Mouse (Mus musculus): ENCODE data around the gene Pitpnm3. TPM values are rescaled to one million over a fixed set of nuclear protein-coding genes. Genes with fewer than 3 reads are reported as not detected.

Pitpnm3 gene
- polyA plus RNA-seq, 1 experiment from 2014 or later, result 8.5 TPM

DNA sequence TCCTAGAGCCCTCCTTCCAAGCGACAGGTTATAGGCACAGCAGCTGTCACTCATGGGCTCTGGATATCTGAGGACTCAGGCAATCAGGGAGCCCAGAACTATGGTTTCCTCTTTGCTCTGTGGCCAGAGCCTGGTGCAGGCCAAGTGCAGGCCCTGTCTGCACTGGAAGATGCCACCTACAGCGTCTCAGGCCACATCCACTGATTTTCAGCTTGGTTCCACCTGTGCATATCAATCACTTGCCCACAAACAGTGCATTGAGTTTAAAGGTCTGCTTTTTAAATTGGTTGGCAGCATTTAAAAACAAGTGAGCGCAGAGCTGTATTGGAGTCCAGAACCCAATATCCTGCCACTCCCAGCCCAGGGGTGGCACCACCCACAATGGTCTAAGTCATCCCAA is 103.0 kb downstream of the Pitpnm3 start:
- H3K27me3 ChIP-seq (replicated peaks; ENCODE audit: insufficient read depth, low read length), result no peaks in the 10 kb centered on the region
- H3K4me3 ChIP-seq (ENCODE audit: low read depth, low read length), result no peak overlapping the region
- ATAC-seq (no peak), DNase-seq (ENCODE audit: low spot score) (no peak)
- no peaks in the 10 kb centered on the region for H3K9me3 ChIP-seq (ENCODE audit: low read length)
- 90% methylated on average over 3 of the region's 3 CpGs for WGBS
- H3K9ac ChIP-seq (replicated peaks; ENCODE audit: low read depth), result no peak overlapping the region
- H3K36me3 ChIP-seq (ENCODE audit: insufficient read depth, low read length), result no peaks in the 10 kb centered on the region
- TF ChIP-seq EP300 (IDR thresholded peaks at IDR 0.05) (no peak), CTCF (IDR thresholded peaks at IDR 0.05) (no peak)
- no peak overlapping the region for H3K4me2 ChIP-seq (replicated peaks; ENCODE audit: low read depth, low read length)
- no peak overlapping the region for H3K27ac ChIP-seq (ENCODE audit: low read length)
- no peaks in the 10 kb centered on the region for H3K4me1 ChIP-seq (ENCODE audit: insufficient read depth, low read depth, low read length)

DNA sequence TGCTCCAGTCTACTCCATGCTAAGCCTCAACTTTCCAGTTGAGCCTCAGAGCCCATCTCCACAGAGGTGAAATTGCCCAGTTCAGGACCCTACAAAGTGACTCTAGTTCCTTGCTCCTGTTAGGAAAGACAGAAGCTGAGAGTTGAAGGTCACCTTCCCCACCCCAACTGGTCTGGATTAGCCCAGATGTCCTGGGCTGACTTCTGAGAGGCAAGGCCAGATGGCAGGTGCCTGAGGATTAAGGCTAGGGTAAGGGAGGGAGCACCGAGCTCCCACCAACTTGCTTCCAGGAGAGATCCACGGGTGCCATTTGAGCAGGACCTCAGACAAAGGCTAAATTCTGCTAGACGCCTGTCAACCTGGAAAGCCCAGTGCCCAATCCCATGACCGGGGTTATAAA is 103.5 kb downstream of the Pitpnm3 start:
- WGBS, result 70% methylated on average over 4 of the region's 4 CpGs
- H3K27me3 ChIP-seq (replicated peaks; ENCODE audit: insufficient read depth, low read length), result no peaks in the 10 kb centered on the region
- no peak for TF ChIP-seq CTCF (IDR thresholded peaks at IDR 0.05)
- no peak for TF ChIP-seq EP300 (IDR thresholded peaks at IDR 0.05)

DNA sequence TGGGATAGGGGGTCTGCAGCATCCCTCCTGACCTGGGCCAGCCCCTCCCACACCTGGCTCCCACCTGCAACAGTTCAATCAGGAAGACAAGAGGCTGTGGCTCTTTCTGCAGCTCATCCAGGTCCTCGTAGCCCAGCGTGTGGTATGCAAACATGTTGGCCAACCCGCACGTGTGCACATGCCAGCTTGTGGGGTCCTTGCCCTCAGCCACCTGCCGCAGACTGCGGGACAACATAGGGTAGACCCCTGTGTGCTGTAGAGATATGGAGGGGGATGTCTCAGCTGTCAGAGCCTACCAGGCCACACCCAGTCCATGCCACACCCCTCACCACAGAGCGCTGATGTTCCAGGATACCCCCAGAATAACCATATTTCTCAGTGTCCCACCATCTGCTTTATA is 104.2 kb downstream of the Pitpnm3 start:
- H3K9me3 ChIP-seq (ENCODE audit: low read length), result no peaks in the 10 kb centered on the region
- no peaks in the 10 kb centered on the region for H3K27me3 ChIP-seq (replicated peaks; ENCODE audit: insufficient read depth, low read length)
- ATAC-seq (no peak), DNase-seq (ENCODE audit: low spot score) (no peak)
- no peak overlapping the region for H3K27ac ChIP-seq (ENCODE audit: low read length)
- no peak for TF ChIP-seq CTCF (IDR thresholded peaks at IDR 0.05)
- no peak for TF ChIP-seq EP300 (IDR thresholded peaks at IDR 0.05)
- no peak overlapping the region for H3K9ac ChIP-seq (replicated peaks; ENCODE audit: low read depth)
- no peaks in the 10 kb centered on the region for H3K4me1 ChIP-seq (ENCODE audit: insufficient read depth, low read depth, low read length)
- H3K4me2 ChIP-seq (replicated peaks; ENCODE audit: low read depth, low read length), result no peak overlapping the region
- no peaks in the 10 kb centered on the region for H3K36me3 ChIP-seq (ENCODE audit: insufficient read depth, low read length)
- WGBS, result 79% methylated on average over 7 of the region's 7 CpGs
- H3K4me3 ChIP-seq (ENCODE audit: low read depth, low read length), result no peak overlapping the region

More for the DNA sequence above, 103.5 kb downstream of the Pitpnm3 start:
- H3K4me3 ChIP-seq (ENCODE audit: low read depth, low read length), result no peak overlapping the region
- no peak overlapping the region for H3K4me2 ChIP-seq (replicated peaks; ENCODE audit: low read depth, low read length)
- DNase-seq (ENCODE audit: low spot score) (no peak), ATAC-seq (no peak)
- H3K9ac ChIP-seq (replicated peaks; ENCODE audit: low read depth), result no peak overlapping the region
- H3K27ac ChIP-seq (ENCODE audit: low read length), result no peak overlapping the region
- no peaks in the 10 kb centered on the region for H3K9me3 ChIP-seq (ENCODE audit: low read length)
- no peaks in the 10 kb centered on the region for H3K36me3 ChIP-seq (ENCODE audit: insufficient read depth, low read length)
- H3K4me1 ChIP-seq (ENCODE audit: insufficient read depth, low read depth, low read length), result no peaks in the 10 kb centered on the region

DNA sequence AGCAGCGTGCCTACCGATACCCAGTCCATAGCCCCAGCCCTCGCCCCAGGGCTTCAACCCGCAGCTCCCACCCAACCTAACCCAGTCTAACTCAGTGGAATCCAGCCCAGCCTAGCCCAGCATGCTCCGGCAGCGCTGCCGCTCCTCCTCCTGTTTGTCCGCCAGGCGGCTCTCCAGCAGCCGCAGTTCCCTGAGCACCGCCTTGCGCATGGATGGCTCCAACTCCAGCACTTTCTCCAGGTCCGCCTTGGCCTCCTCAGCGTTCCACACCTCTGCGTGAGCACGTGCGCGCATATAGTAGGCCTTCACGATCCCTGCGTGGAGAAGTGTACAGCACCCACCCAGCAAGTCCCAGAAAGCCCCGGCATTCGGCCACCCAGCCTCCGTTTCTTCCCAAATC is 106.4 kb downstream of the Pitpnm3 start:
- H3K27me3 ChIP-seq (replicated peaks; ENCODE audit: insufficient read depth, low read length), result no peaks in the 10 kb centered on the region
- peak overlapping the region; percentile 28; the same call in 1 of the 2 replicates for H3K4me2 ChIP-seq (replicated peaks; ENCODE audit: low read depth, low read length)
- H3K9me3 ChIP-seq (ENCODE audit: low read length), result no peaks in the 10 kb centered on the region
- H3K9ac ChIP-seq (replicated peaks; ENCODE audit: low read depth), result no peak overlapping the region
- DNase-seq (ENCODE audit: low spot score) (peak; percentile 53), ATAC-seq (peak; percentile 57)
- H3K36me3 ChIP-seq (ENCODE audit: insufficient read depth, low read length), result no peaks in the 10 kb centered on the region
- peak; percentile 80 for TF ChIP-seq CTCF (IDR thresholded peaks at IDR 0.05)
- TF ChIP-seq EP300 (IDR thresholded peaks at IDR 0.05), result no peak
- no peak overlapping the region for H3K4me3 ChIP-seq (ENCODE audit: low read depth, low read length)
- H3K27ac ChIP-seq (ENCODE audit: low read length), result no peak overlapping the region
- H3K4me1 ChIP-seq (ENCODE audit: insufficient read depth, low read depth, low read length), result no peaks in the 10 kb centered on the region
- 19% methylated on average over 23 of the region's 23 CpGs for WGBS

DNA sequence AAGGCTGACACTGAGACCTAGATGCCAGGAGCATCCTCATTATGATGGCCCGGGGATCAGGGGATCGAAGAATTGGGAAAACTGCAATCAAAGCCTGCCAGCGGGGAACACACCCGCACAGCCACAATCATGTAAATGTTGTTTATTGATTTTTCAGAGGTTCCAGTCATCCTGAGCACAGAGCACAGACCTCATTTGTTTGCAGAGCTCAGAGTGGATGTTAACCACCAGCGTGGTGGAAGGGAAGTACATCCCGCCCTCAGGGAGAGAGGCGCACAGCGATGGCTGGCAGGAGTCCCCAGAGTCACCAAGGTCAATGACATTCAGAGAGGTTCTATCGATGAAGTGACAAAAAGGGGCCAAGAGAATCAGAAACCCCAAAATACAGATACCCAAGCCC is 107.7 kb downstream of the Pitpnm3 start:
- no peak overlapping the region for H3K4me2 ChIP-seq (replicated peaks; ENCODE audit: low read depth, low read length)
- H3K36me3 ChIP-seq (ENCODE audit: insufficient read depth, low read length), result no peaks in the 10 kb centered on the region
- ATAC-seq, result no peak
- H3K4me1 ChIP-seq (ENCODE audit: insufficient read depth, low read depth, low read length), result no peaks in the 10 kb centered on the region
- no peak for DNase-seq (ENCODE audit: low spot score)
- 70% methylated on average over 9 of the region's 9 CpGs for WGBS
- H3K27me3 ChIP-seq (replicated peaks; ENCODE audit: insufficient read depth, low read length), result no peaks in the 10 kb centered on the region
- H3K9ac ChIP-seq (replicated peaks; ENCODE audit: low read depth), result no peak overlapping the region
- no peaks in the 10 kb centered on the region for H3K9me3 ChIP-seq (ENCODE audit: low read length)
- H3K27ac ChIP-seq (ENCODE audit: low read length), result no peak overlapping the region
- H3K4me3 ChIP-seq (ENCODE audit: low read depth, low read length), result no peak overlapping the region
- no peak for TF ChIP-seq EP300 (IDR thresholded peaks at IDR 0.05)
- TF ChIP-seq CTCF (IDR thresholded peaks at IDR 0.05), result no peak

DNA sequence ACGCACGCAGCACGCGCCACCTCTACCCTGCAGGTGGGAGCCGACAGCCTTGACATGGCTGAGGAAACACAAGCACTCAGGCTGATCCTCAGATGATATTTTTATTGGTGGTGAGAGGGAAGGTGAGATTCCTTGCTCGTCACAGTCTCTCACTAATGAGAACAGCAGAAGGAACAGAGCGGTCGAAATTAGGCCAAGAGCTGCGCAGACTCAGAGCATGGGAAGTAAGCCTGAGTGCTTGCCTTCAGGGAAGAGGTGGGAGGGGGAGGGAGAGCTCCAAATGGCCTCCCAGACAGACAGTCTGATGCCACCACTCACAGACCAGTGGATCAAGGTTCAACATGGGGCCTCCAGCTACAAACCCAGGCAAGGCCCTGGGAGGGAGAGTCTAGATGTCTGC is 109.1 kb downstream of the Pitpnm3 start:
- Histone ChIP-seq H3K9me3 (ENCODE audit: low read length) (no peaks in the 10 kb centered on the region), H3K27me3 (replicated peaks; ENCODE audit: insufficient read depth, low read length) (no peaks in the 10 kb centered on the region), H3K4me2 (replicated peaks; ENCODE audit: low read depth, low read length) (no peak overlapping the region), H3K4me3 (ENCODE audit: low read depth, low read length) (no peak overlapping the region), H3K9ac (replicated peaks; ENCODE audit: low read depth) (no peak overlapping the region), H3K27ac (ENCODE audit: low read length) (no peak overlapping the region), H3K4me1 (ENCODE audit: insufficient read depth, low read depth, low read length) (no peaks in the 10 kb centered on the region), H3K36me3 (ENCODE audit: insufficient read depth, low read length) (no peaks in the 10 kb centered on the region)
- TF ChIP-seq CTCF (IDR thresholded peaks at IDR 0.05), result no peak
- TF ChIP-seq EP300 (IDR thresholded peaks at IDR 0.05), result no peak
- 86% methylated on average over 9 of the region's 9 CpGs for WGBS
- no peak for DNase-seq (ENCODE audit: low spot score)
- no peak for ATAC-seq

DNA sequence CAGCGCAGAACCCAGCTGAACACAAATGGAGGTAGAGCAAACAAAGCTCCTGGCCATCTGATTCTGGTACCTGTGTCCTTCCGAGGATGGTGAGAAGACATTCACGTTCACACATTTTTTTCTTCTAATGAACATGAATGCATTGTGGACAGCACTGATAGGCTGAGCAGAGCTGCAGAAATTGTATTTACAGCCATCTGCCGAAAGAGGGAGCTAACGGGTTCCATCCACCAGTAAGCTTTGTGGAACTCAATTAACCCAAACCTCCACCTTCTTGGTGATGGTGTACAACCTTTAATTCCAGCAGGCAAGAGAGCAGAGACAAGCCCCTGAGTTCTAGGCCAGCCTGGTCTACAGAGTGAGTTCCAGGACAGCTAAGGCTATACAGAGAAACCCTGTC is 109.7 kb downstream of the Pitpnm3 start:
- Histone ChIP-seq H3K4me3 (ENCODE audit: low read depth, low read length) (no peak overlapping the region), H3K9ac (replicated peaks; ENCODE audit: low read depth) (no peak overlapping the region), H3K27ac (ENCODE audit: low read length) (no peak overlapping the region), H3K27me3 (replicated peaks; ENCODE audit: insufficient read depth, low read length) (no peaks in the 10 kb centered on the region), H3K4me2 (replicated peaks; ENCODE audit: low read depth, low read length) (no peak overlapping the region), H3K4me1 (ENCODE audit: insufficient read depth, low read depth, low read length) (no peaks in the 10 kb centered on the region), H3K9me3 (ENCODE audit: low read length) (no peaks in the 10 kb centered on the region), H3K36me3 (ENCODE audit: insufficient read depth, low read length) (no peaks in the 10 kb centered on the region)
- ATAC-seq (no peak), DNase-seq (ENCODE audit: low spot score) (peak; percentile 38)
- 28% methylated on average over 5 of the region's 5 CpGs for WGBS
- TF ChIP-seq EP300 (IDR thresholded peaks at IDR 0.05) (no peak), CTCF (IDR thresholded peaks at IDR 0.05) (peak; percentile 67)

All from lung, postnatal 0 days (tissue).